Mouse (Mus musculus): ENCODE measurements around the gene Lbr. TPM values are rescaled to one million over a fixed set of nuclear protein-coding genes. Genes with fewer than 3 reads are reported as not detected.

Lbr gene
- polyA plus RNA-seq, 1 experiment, result 343 TPM

DNA sequence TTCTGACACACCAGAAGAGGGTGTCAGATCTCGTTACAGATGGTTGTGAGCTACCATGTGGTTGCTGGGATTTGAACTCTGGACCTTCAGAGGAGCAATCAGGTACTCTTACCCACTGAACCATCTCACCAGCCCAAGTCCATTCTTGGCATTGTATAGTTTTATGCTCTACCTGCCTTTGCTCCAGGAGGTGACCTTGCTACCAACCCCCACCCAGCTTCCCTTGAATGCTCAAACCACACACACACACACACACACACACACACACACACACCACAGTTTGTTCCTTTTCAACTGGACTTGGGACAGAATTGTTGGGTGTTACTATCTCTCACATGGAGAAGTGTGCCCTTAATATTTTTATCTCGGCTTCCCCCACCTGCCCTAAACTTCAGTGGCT is 13.5 kb upstream of the Lbr start:
- H3K27ac ChIP-seq (ENCODE audit: insufficient read depth, low read length), result no peak overlapping the region
- no peak overlapping the region for H3K4me3 ChIP-seq (ENCODE audit: low read depth, low read length)
- no peak overlapping the region for H3K9ac ChIP-seq (ENCODE audit: low read depth, poor library complexity, severe bottlenecking)
- peaks cover 4% of the 10 kb centered on the region; the same call in 1 of the 2 replicates for H3K9me3 ChIP-seq (replicated peaks; ENCODE audit: control insufficient read depth, insufficient read depth, low read length, poor library complexity, severe bottlenecking)
- no peaks in the 10 kb centered on the region for H3K4me1 ChIP-seq (ENCODE audit: control insufficient read depth, insufficient read depth, low read length)
- H3K27me3 ChIP-seq (ENCODE audit: control insufficient read depth, insufficient read depth, low read length, poor library complexity, severe bottlenecking), result no peaks in the 10 kb centered on the region
- H3K36me3 ChIP-seq (ENCODE audit: control insufficient read depth, insufficient read depth, low read length, poor library complexity, severe bottlenecking), result no peaks in the 10 kb centered on the region
- TF ChIP-seq POLR2A (IDR thresholded peaks at IDR 0.05; ENCODE audit: insufficient read depth, low read length), result no peak

DNA sequence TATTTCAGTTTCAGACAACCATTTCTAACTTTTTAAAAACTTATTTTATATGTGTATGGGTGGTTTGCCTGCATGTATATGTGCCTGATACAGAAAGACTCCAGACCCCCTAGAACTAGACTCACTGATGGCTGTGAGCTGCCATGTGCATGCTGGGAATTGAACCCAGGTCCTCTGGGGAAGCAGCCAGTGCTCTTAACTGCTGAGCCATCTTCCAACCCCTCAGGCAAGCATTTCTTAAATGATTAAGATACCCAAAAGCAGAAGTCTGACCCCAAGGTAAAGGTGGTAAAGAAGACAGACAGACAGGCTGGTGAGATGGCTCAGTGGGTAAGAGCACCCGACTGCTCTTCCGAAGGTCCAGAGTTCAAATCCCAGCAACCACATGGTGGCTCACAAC is 12.0 kb upstream of the Lbr start:
- Histone ChIP-seq H3K4me3 (ENCODE audit: low read depth, low read length) (no peak overlapping the region), H3K27me3 (ENCODE audit: control insufficient read depth, insufficient read depth, low read length, poor library complexity, severe bottlenecking) (no peaks in the 10 kb centered on the region), H3K9ac (ENCODE audit: low read depth, poor library complexity, severe bottlenecking) (no peak overlapping the region), H3K9me3 (replicated peaks; ENCODE audit: control insufficient read depth, insufficient read depth, low read length, poor library complexity, severe bottlenecking) (peaks cover 4% of the 10 kb centered on the region; the same call in 1 of the 2 replicates), H3K27ac (ENCODE audit: insufficient read depth, low read length) (no peak overlapping the region), H3K36me3 (ENCODE audit: control insufficient read depth, insufficient read depth, low read length, poor library complexity, severe bottlenecking) (no peaks in the 10 kb centered on the region), H3K4me1 (ENCODE audit: control insufficient read depth, insufficient read depth, low read length) (no peaks in the 10 kb centered on the region)
- no peak for TF ChIP-seq CTCF (IDR thresholded peaks at IDR 0.05; ENCODE audit: low read depth, low read length)
- TF ChIP-seq EP300 (IDR thresholded peaks at IDR 0.05; ENCODE audit: insufficient read depth, low read depth, low read length), result no peak
- no peak for TF ChIP-seq POLR2A (IDR thresholded peaks at IDR 0.05; ENCODE audit: insufficient read depth, low read length)

DNA sequence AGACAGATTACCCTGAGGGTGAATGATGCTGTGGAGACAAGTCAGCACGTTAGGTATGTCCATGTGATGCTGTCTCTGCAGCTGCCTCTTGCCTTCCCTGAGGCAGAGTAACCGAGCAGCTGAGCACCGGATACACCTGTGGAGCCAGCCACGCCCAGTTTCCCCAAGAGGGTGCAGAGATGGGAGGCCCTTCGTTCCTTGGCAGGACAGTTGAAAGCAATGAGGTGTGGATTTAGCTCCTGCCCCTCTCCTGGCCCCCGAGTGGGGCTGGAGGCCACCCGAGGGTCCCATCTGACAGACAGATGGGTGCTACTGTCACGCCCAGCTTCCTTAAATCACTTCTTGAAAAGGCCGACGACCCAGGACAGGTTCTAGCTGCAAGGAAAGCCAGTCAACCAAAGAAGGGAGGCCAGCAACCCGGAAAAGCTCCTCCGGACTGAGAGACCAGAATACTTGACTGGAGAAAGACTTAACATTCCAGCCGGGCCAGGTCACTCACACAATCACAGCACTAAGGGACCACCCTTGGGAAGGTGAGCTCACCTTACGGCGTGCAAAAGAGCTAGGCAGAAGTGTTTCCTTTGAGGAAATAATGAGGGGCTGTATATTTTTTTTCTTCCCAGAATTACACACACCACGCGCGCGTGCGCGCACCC is 10.4 kb upstream of the Lbr start:
- H3K27me3 ChIP-seq (ENCODE audit: control insufficient read depth, insufficient read depth, low read length, poor library complexity, severe bottlenecking), result no peaks in the 10 kb centered on the region
- peaks cover 4% of the 10 kb centered on the region; the same call in 1 of the 2 replicates for H3K9me3 ChIP-seq (replicated peaks; ENCODE audit: control insufficient read depth, insufficient read depth, low read length, poor library complexity, severe bottlenecking)
- TF ChIP-seq EP300 (IDR thresholded peaks at IDR 0.05; ENCODE audit: insufficient read depth, low read depth, low read length) (peak; percentile 89), POLR2A (IDR thresholded peaks at IDR 0.05; ENCODE audit: insufficient read depth, low read length) (no peak), CTCF (IDR thresholded peaks at IDR 0.05; ENCODE audit: low read depth, low read length) (no peak)
- no peaks in the 10 kb centered on the region for H3K4me1 ChIP-seq (ENCODE audit: control insufficient read depth, insufficient read depth, low read length)
- no peaks in the 10 kb centered on the region for H3K36me3 ChIP-seq (ENCODE audit: control insufficient read depth, insufficient read depth, low read length, poor library complexity, severe bottlenecking)
- peak overlapping the region; percentile 37; the same call in 1 of the 2 replicates for H3K9ac ChIP-seq (ENCODE audit: low read depth, poor library complexity, severe bottlenecking)
- peak overlapping the region; percentile 52 for H3K4me3 ChIP-seq (ENCODE audit: low read depth, low read length)
- peak overlapping the region; percentile 80 for H3K27ac ChIP-seq (ENCODE audit: insufficient read depth, low read length)

DNA sequence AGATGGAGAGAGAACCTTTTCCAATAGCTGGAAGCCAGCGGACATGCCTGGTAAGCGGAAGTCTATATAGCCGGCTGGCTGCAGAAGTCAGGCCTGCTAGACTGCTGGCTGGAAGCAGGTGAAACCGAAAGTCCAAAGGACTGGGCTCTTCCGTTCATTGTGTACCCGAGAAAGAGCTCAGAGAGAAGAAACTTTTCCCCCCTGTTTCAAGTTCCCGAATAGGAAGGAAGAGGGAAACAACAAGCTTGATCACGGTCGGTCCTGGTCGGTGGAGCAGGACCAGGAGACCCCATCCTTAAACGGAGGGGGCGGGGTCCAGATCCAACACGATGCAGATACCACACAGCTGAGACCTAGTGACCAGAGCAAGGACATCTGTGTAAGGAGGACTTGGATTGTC is 9.6 kb upstream of the Lbr start:
- Histone ChIP-seq H3K9me3 (replicated peaks; ENCODE audit: control insufficient read depth, insufficient read depth, low read length, poor library complexity, severe bottlenecking) (peaks cover 4% of the 10 kb centered on the region; the same call in 1 of the 2 replicates), H3K27ac (ENCODE audit: insufficient read depth, low read length) (0 out of 2 replicates have a peak overlapping the region, but pooled peaks have one; percentile 4), H3K4me1 (ENCODE audit: control insufficient read depth, insufficient read depth, low read length) (no peaks in the 10 kb centered on the region), H3K9ac (ENCODE audit: low read depth, poor library complexity, severe bottlenecking) (no peak overlapping the region), H3K36me3 (ENCODE audit: control insufficient read depth, insufficient read depth, low read length, poor library complexity, severe bottlenecking) (no peaks in the 10 kb centered on the region), H3K4me3 (ENCODE audit: low read depth, low read length) (0 out of 2 replicates have a peak overlapping the region, but pooled peaks have one; percentile 5), H3K27me3 (ENCODE audit: control insufficient read depth, insufficient read depth, low read length, poor library complexity, severe bottlenecking) (no peaks in the 10 kb centered on the region)
- no peak for TF ChIP-seq CTCF (IDR thresholded peaks at IDR 0.05; ENCODE audit: low read depth, low read length)
- no peak for TF ChIP-seq EP300 (IDR thresholded peaks at IDR 0.05; ENCODE audit: insufficient read depth, low read depth, low read length)
- no peak for TF ChIP-seq POLR2A (IDR thresholded peaks at IDR 0.05; ENCODE audit: insufficient read depth, low read length)

DNA sequence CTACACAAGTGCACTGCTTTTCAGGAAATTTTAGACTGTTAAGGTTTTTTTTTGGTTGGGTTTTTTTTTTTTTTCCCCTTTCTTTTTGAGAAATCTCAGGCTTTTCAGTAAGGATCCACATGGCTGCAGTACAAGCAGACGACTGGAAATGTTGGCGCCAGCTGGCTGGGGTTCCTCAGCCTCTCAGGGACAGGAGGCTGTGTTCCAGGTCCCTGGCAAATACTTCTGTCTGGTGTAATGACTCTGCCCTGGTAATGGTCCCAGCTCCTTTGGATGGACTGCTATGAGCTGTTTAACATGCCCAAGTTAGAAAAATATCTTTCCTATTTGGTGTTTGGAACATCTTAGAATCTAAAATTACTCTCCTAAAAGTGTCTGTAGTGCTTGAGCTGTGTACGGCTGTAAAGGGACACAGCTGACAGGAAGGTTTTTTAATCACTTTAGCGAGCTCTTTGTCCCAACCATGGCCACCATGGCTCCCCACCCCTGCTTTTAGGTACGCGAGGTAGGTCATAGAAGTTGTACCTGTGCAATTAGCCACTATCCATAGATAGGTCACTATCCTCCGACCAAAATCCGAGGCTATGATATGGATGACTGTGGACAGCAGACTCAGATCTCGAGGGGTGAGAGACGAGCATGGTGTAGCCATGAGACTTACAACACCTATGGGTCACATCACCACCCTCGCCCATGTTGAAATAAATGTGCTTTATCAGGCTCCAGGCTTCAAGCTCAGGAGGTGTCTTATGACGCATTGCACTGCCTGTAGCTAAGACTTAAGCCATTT is 8.9 kb upstream of the Lbr start:
- H3K4me3 ChIP-seq (ENCODE audit: low read depth, low read length), result no peak overlapping the region
- H3K27ac ChIP-seq (ENCODE audit: insufficient read depth, low read length), result no peak overlapping the region
- no peak overlapping the region for H3K9ac ChIP-seq (ENCODE audit: low read depth, poor library complexity, severe bottlenecking)
- no peaks in the 10 kb centered on the region for H3K36me3 ChIP-seq (ENCODE audit: control insufficient read depth, insufficient read depth, low read length, poor library complexity, severe bottlenecking)
- no peaks in the 10 kb centered on the region for H3K4me1 ChIP-seq (ENCODE audit: control insufficient read depth, insufficient read depth, low read length)
- TF ChIP-seq EP300 (IDR thresholded peaks at IDR 0.05; ENCODE audit: insufficient read depth, low read depth, low read length), result no peak
- TF ChIP-seq CTCF (IDR thresholded peaks at IDR 0.05; ENCODE audit: low read depth, low read length), result no peak
- no peak for TF ChIP-seq POLR2A (IDR thresholded peaks at IDR 0.05; ENCODE audit: insufficient read depth, low read length)
- no peaks in the 10 kb centered on the region for H3K9me3 ChIP-seq (replicated peaks; ENCODE audit: control insufficient read depth, insufficient read depth, low read length, poor library complexity, severe bottlenecking)
- H3K27me3 ChIP-seq (ENCODE audit: control insufficient read depth, insufficient read depth, low read length, poor library complexity, severe bottlenecking), result no peaks in the 10 kb centered on the region

DNA sequence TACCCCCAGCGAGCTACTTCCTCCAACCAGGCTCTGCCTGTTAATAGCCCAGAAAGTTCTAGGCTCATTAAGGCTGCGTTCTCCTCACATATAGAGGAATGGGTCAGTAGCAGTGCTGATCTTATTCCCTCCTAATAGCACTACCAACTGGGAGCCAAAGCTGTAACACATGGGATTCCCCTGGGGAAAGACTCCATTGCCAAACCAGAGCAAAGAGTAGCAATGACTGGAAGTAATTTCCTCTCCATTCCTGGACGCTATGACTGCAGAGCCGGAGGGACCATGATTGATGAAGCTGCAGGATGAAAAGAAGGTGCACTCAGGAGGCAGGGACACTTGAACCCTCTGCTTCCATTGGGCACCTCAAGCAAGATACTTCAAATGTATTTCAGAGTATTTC is 7.6 kb upstream of the Lbr start:
- TF ChIP-seq CTCF (IDR thresholded peaks at IDR 0.05; ENCODE audit: low read depth, low read length) (no peak), EP300 (IDR thresholded peaks at IDR 0.05; ENCODE audit: insufficient read depth, low read depth, low read length) (no peak), POLR2A (IDR thresholded peaks at IDR 0.05; ENCODE audit: insufficient read depth, low read length) (no peak)
- H3K36me3 ChIP-seq (ENCODE audit: control insufficient read depth, insufficient read depth, low read length, poor library complexity, severe bottlenecking), result no peaks in the 10 kb centered on the region
- H3K27ac ChIP-seq (ENCODE audit: insufficient read depth, low read length), result no peak overlapping the region
- H3K9ac ChIP-seq (ENCODE audit: low read depth, poor library complexity, severe bottlenecking), result no peak overlapping the region
- H3K9me3 ChIP-seq (replicated peaks; ENCODE audit: control insufficient read depth, insufficient read depth, low read length, poor library complexity, severe bottlenecking), result no peaks in the 10 kb centered on the region
- H3K4me1 ChIP-seq (ENCODE audit: control insufficient read depth, insufficient read depth, low read length), result no peaks in the 10 kb centered on the region
- no peak overlapping the region for H3K4me3 ChIP-seq (ENCODE audit: low read depth, low read length)
- no peaks in the 10 kb centered on the region for H3K27me3 ChIP-seq (ENCODE audit: control insufficient read depth, insufficient read depth, low read length, poor library complexity, severe bottlenecking)

Data from ES-Bruce4 (cell line).